Mouse (Mus musculus) forebrain, embryonic 10.5 days (tissue): Measurements from ENCODE around the gene Cds1. TPM values are rescaled to one million over a fixed set of nuclear protein-coding genes. Genes with fewer than 3 reads are reported as not detected.
"Not testable (repeated sequence)": the region's sequence is repeated elsewhere in the genome, so short reads cannot be mapped to it uniquely, and the experiment has no call there.

ENCODE experiments used
- DNase-seq: peaks from one replicate; pipeline ENCODE4 v3.0.0-alpha.2; 2017; ENCODE audit warnings: low spot score; ENCODE audit errors: extremely low spot score
- H3K27ac ChIP-seq: fragments of 300-500 bp; sonication (generic); 2 replicates; pipeline ENCODE4 v1.5.1; 2016; ENCODE audit warnings: mild to moderate bottlenecking
- H3K27me3 ChIP-seq: fragments of 300-500 bp; sonication (generic); 2 replicates; pipeline ENCODE4 v1.6.1; 2016; ENCODE audit warnings: mild to moderate bottlenecking; ENCODE audit not compliant: poor library complexity, severe bottlenecking
- H3K36me3 ChIP-seq: fragments of 300-500 bp; sonication (generic); replicated peaks from 2 replicates; pipeline ENCODE4 v1.6.1; 2016; ENCODE audit warnings: mild to moderate bottlenecking, moderate library complexity
- H3K4me1 ChIP-seq: fragments of 300-500 bp; sonication (generic); 2 replicates; pipeline ENCODE4 v1.6.1; 2016
- H3K4me3 ChIP-seq: fragments of 300-500 bp; sonication (generic); 2 replicates; pipeline ENCODE4 v1.5.1; 2016; ENCODE audit warnings: mild to moderate bottlenecking, moderate library complexity
- H3K9me3 ChIP-seq: fragments of 300-500 bp; sonication (generic); 2 replicates; pipeline ENCODE4 v1.6.1; 2016; ENCODE audit warnings: mild to moderate bottlenecking, moderate library complexity
- WGBS: fragments of 180-500 bp; shearing (Covaris S2); methylation state at CpG from one replicate; pipeline ENCODE4 v1.1.7; 2016; 5-methylcytosine and 5-hydroxymethylcytosine counted together
- polyA plus RNA-seq: library from polyadenylated mRNA; unstranded; fragments of >200 nt; fragmentation: Nextera tagmentation; extraction: Ambion mirVana; gene quantifications from 2 replicates; pipeline ENCODE4 v1.2.1, GENCODE M21; 2016

Gene Cds1
- polyA plus RNA-seq, 1 experiment from 2014 or later: 0.63 TPM

GRCm38 (mm10) chr5:101821491-101822310, 56.8 kb downstream of the Cds1 start:
- Histone ChIP-seq H3K9me3 (no peaks in the 10 kb centered on the region), H3K4me1 (peaks cover 58% of the 10 kb centered on the region), H3K27me3 (peaks cover 62% of the 10 kb centered on the region), H3K4me3 (no peak overlapping the region), H3K36me3 (no peaks in the 10 kb centered on the region), H3K27ac (no peak overlapping the region)
- WGBS: 59% methylated on average over 17 of the region's 17 CpGs
- no peak for DNase-seq

DNA sequence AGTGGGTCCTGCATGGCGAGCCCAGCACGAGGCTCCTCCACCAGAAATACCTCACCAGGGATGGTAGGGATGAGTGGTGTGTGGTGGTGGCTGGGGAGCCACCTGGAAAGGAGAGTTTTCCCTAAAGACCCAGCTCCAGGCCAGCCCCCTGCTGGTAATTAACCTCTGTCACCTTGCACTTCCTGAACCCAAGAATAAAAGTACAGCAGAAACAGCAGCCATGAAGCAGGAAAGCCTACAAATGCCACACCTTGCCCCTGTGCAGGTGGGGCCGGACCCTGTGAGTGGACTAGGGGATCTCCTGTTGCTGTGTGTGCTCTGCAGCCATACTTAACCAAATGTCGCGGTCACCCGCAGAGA, 57.4 kb downstream of the Cds1 start:
- Histone ChIP-seq H3K27ac (no peak overlapping the region), H3K36me3 (no peaks in the 10 kb centered on the region), H3K27me3 (peaks cover 68% of the 10 kb centered on the region), H3K4me3 (no peak overlapping the region), H3K9me3 (no peaks in the 10 kb centered on the region), H3K4me1 (peaks cover 58% of the 10 kb centered on the region)
- DNase-seq: no peak
- WGBS: 46% methylated on average over 6 of the region's 6 CpGs

GRCm38 (mm10) chr5:101825111-101825911, 60.4 kb downstream of the Cds1 start:
- no peaks in the 10 kb centered on the region for H3K9me3 ChIP-seq
- peak overlapping the region; percentile 66; the same call in 1 of the 2 replicates for H3K27ac ChIP-seq
- no peak overlapping the region for H3K4me3 ChIP-seq
- DNase-seq: peak; percentile 44
- 18% methylated on average over 13 of the region's 13 CpGs for WGBS
- H3K4me1 ChIP-seq: peaks cover 51% of the 10 kb centered on the region
- H3K27me3 ChIP-seq: peaks cover 62% of the 10 kb centered on the region
- H3K36me3 ChIP-seq: no peaks in the 10 kb centered on the region

DNA sequence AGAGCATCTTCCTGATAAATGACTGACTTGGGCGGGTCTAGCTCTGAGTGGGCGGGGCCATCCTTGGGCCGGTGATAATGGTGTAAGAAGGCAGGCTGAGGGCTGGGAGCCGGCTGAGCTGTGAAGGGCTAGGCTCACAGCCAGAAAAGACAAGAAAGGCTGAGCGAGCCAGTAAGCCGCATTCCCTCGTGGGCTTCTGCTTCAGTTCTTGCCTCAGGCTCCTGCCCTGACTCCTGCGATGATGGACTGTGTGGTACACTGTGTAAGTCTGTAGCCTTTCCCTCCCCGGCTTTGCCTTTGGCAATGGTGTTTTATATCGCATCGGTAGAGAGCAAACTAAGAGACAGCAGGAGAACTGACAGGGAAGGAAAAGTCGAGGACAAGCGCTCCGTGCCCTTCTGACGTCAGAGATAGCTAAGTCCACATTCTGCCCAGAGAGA, 61.6 kb downstream of the Cds1 start:
- Histone ChIP-seq H3K4me3 (peak overlapping the region; percentile 36), H3K4me1 (peaks cover 41% of the 10 kb centered on the region), H3K27me3 (peaks cover 50% of the 10 kb centered on the region), H3K36me3 (no peaks in the 10 kb centered on the region; the same call in 1 of the 2 replicates), H3K9me3 (no peaks in the 10 kb centered on the region), H3K27ac (no peak overlapping the region)
- 10% methylated on average over 15 of the region's 15 CpGs for WGBS
- DNase-seq: peak; percentile 46

- no peak for DNase-seq
- peaks cover 32% of the 10 kb centered on the region for H3K4me1 ChIP-seq
- WGBS: 41% methylated on average over 12 of the region's 12 CpGs
- H3K27me3 ChIP-seq: peaks cover 41% of the 10 kb centered on the region
- H3K36me3 ChIP-seq: peaks cover 8% of the 10 kb centered on the region; the same call in 1 of the 2 replicates
- H3K27ac ChIP-seq: no peak overlapping the region
- H3K9me3 ChIP-seq: no peaks in the 10 kb centered on the region
- no peak overlapping the region for H3K4me3 ChIP-seq
Observed at GRCm38 (mm10) chr5:101827477-101827876, 62.5 kb downstream of the Cds1 start.

DNA sequence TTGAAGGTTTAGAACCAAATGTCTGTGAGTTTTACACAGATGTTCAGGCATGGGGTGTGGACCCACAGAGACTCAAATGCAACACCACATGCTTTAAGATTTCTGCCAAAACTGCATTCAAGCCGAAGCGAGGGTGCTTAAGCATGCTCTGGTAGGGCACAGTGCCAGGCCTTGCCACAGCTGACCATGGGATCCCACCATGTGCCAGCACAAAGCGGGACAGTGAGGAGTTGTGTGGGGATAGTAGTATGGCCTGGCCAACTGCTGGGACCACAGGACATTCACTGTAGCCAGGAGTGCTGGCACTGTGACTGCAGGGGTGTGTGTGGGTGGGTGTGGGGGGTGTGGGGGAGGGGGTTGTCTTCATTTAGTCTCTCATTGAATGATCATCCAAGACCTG, 64.0 kb downstream of the Cds1 start:
- Histone ChIP-seq H3K27me3 (peaks cover 27% of the 10 kb centered on the region), H3K36me3 (peaks cover 17% of the 10 kb centered on the region), H3K4me3 (no peak overlapping the region), H3K9me3 (no peaks in the 10 kb centered on the region), H3K4me1 (peaks cover 28% of the 10 kb centered on the region), H3K27ac (no peak overlapping the region)
- no peak for DNase-seq
- 92% methylated on average over 3 of the region's 3 CpGs for whole genome bisulfite sequencing

- H3K27ac ChIP-seq: no peak overlapping the region
- no peaks in the 10 kb centered on the region for H3K9me3 ChIP-seq
- H3K27me3 ChIP-seq: peaks cover 14% of the 10 kb centered on the region
- H3K4me3 ChIP-seq: no peak overlapping the region
- H3K36me3 ChIP-seq: peaks cover 27% of the 10 kb centered on the region
- no peak for DNase-seq
- WGBS: 88% methylated on average over 8 of the region's 8 CpGs
- H3K4me1 ChIP-seq: peaks cover 25% of the 10 kb centered on the region
Observed at GRCm38 (mm10) chr5:101830180-101830579, 65.2 kb downstream of the Cds1 start.

GRCm38 (mm10) chr5:101832042-101832441, 67.1 kb downstream of the Cds1 start:
- no peak overlapping the region for H3K4me3 ChIP-seq
- H3K27me3 ChIP-seq: peaks cover 8% of the 10 kb centered on the region
- H3K9me3 ChIP-seq: no peaks in the 10 kb centered on the region
- WGBS: 93% methylated on average over 6 of the region's 6 CpGs
- DNase-seq: no peak
- H3K27ac ChIP-seq: no peak overlapping the region
- H3K36me3 ChIP-seq: peaks cover 46% of the 10 kb centered on the region
- H3K4me1 ChIP-seq: peaks cover 6% of the 10 kb centered on the region

- Histone ChIP-seq H3K4me3 (no peak overlapping the region), H3K9me3 (no peaks in the 10 kb centered on the region; the same call in 1 of the 2 replicates), H3K27me3 (no peaks in the 10 kb centered on the region; the same call in 1 of the 2 replicates), H3K27ac (no peak overlapping the region), H3K36me3 (peaks cover 55% of the 10 kb centered on the region), H3K4me1 (no peaks in the 10 kb centered on the region)
- 96% methylated on average over 5 of the region's 5 CpGs for WGBS
- DNase-seq: no peak
Observed at GRCm38 (mm10) chr5:101832991-101833390, 68.1 kb downstream of the Cds1 start.

DNA sequence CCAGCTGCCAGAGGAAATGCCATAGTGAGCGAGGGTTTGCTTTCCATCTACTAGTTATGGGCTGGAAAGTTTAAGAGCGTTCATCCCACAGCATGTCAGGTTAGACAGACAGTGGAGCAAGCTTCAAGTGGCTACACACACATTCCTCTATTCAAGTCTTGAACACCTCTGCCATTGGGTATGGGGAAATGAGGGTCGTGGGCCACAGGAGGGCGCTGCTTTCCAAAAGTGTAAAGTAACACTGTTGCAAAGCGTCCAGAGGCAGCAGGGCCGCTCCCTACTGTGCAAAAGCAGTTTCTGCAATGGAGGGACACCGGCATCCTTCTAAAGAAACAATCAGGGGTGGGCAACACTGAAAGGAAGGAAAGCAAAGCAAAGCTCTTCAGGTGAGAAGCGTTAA, 68.9 kb downstream of the Cds1 start:
- peaks cover 64% of the 10 kb centered on the region for H3K36me3 ChIP-seq
- WGBS: 60% methylated on average over 8 of the region's 8 CpGs
- H3K4me1 ChIP-seq: no peaks in the 10 kb centered on the region

GRCm38 (mm10) chr5:101836221-101836620, 71.3 kb downstream of the Cds1 start:
- H3K9me3 ChIP-seq: no peaks in the 10 kb centered on the region; the same call in 1 of the 2 replicates
- no peaks in the 10 kb centered on the region for H3K27me3 ChIP-seq
- H3K36me3 ChIP-seq: peaks cover 88% of the 10 kb centered on the region
- DNase-seq: no peak
- WGBS: 92% methylated on average over 11 of the region's 11 CpGs
- no peak overlapping the region for H3K4me3 ChIP-seq
- no peak overlapping the region for H3K27ac ChIP-seq
- H3K4me1 ChIP-seq: no peaks in the 10 kb centered on the region

More for the DNA sequence above, 68.9 kb downstream of the Cds1 start:
- Histone ChIP-seq H3K27me3 (no peaks in the 10 kb centered on the region), H3K9me3 (no peaks in the 10 kb centered on the region; the same call in 1 of the 2 replicates), H3K27ac (no peak overlapping the region), H3K4me3 (no peak overlapping the region)
- no peak for DNase-seq

DNA sequence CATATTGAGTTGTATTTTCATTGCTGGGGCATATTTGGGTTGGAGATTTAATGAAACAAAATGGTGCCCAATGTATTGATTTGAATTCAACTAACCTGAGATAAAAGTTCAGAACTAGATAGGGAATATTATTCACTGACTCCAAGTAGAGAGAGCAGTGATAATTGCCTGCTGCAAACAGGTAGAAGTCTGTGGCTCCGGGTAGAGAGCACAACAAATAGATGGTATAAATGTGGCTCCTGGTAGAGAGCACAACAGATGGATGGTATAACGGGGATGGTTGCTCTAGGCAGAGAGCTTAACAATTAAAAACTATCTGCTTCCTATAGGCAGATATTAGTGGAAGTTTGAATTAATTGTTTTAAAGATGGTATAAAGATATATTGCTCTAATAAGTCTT, 72.7 kb downstream of the Cds1 start:
- not testable (repeated sequence) for H3K4me3 ChIP-seq, H3K9me3 ChIP-seq, H3K4me1 ChIP-seq, H3K27me3 ChIP-seq, H3K27ac ChIP-seq, DNase-seq
- WGBS: 94% methylated on average over 2 of the region's 2 CpGs
- H3K36me3 ChIP-seq: peaks cover 92% of the 10 kb centered on the region

- H3K36me3 ChIP-seq: peaks cover 100% of the 10 kb centered on the region
- H3K4me1 ChIP-seq: no peaks in the 10 kb centered on the region
- H3K4me3 ChIP-seq: no peak overlapping the region
- WGBS: 99% methylated on average over 5 of the region's 5 CpGs
- DNase-seq: no peak
- H3K27me3 ChIP-seq: no peaks in the 10 kb centered on the region
- no peak overlapping the region for H3K27ac ChIP-seq
- no peaks in the 10 kb centered on the region; the same call in 1 of the 2 replicates for H3K9me3 ChIP-seq
Observed at GRCm38 (mm10) chr5:101840476-101840875, 75.5 kb downstream of the Cds1 start.
